ENCODE assay signal across 18 mouse cellular contexts in the genomic region with DNA sequence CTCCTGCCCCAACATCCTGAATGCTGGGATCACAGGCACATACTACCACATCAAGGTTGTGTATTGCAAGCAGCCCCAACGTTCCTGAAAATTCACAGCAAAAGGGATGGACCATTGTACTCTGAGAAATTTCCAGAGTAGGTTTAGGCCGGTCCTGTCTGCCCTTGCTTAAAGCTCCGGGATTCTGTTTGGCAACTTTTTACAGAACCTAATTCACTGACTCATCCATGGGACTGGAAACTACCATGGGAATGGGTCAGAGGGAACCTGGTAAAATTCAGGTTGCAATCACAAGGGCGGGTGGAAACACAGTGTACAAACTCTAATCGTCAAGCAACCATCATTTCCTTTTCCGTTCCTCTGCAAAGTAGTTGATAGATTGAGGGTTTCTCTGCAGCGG. TPM values are rescaled to one million over a fixed set of nuclear protein-coding genes. Genes with fewer than 3 reads are reported as not detected.
DNase-seq lines count a peak whose midpoint lies in the region; ATAC-seq and TF ChIP-seq lines count a peak whose summit lies in the region.
"Had no signal": no experiment of that assay in that cellular context is flagged by ENCODE, and none has a peak within 500 bp of the region (broad histone marks: within the 10 kb centered on the region; RNA-seq: fewer than 3 reads in every experiment).

No protein-coding gene starts in this region.

- no peaks in the 10 kb centered on the region for H3K27me3 ChIP-seq in hindbrain, embryonic 13.5 days
- no peaks in the 10 kb centered on the region for H3K27me3 ChIP-seq in hindbrain, embryonic 11.5 days (ENCODE audit: control insufficient read depth, insufficient read depth, low read length)
- no peaks in the 10 kb centered on the region for H3K27me3 ChIP-seq in lung, postnatal 0 days (replicated peaks; ENCODE audit: insufficient read depth, low read length)
- H3K27me3 ChIP-seq in forebrain, embryonic 10.5 days (ENCODE audit: poor library complexity, severe bottlenecking): no peaks in the 10 kb centered on the region
- H3K27me3 ChIP-seq: forebrain, embryonic 13.5 days; forebrain, embryonic 15.5 days had no signal

- no peak for TF ChIP-seq EP300 in lung, postnatal 0 days (IDR thresholded peaks at IDR 0.05)

- H3K27ac ChIP-seq in hindbrain, embryonic 13.5 days: no peak overlapping the region
- no peak overlapping the region for H3K27ac ChIP-seq in hindbrain, embryonic 11.5 days (ENCODE audit: low read depth, low read length)
- H3K27ac ChIP-seq in lung, postnatal 0 days (ENCODE audit: low read length): no peak overlapping the region
- no peak overlapping the region for H3K27ac ChIP-seq in forebrain, embryonic 10.5 days
- H3K27ac ChIP-seq: embryonic facial prominence, embryonic 10.5 days; embryonic facial prominence, embryonic 12.5 days; forebrain, embryonic 13.5 days; forebrain, embryonic 15.5 days had no signal

- ATAC-seq in hindbrain, embryonic 13.5 days (ENCODE audit: low FRiP score): no peak
- no peak for ATAC-seq in hindbrain, embryonic 11.5 days (ENCODE audit: low FRiP score)
- no peak for ATAC-seq in lung, postnatal 0 days
- ATAC-seq in monocyte, adult 5-6 weeks (replicated peaks; ENCODE audit: insufficient number of reproducible peaks, low FRiP score, low TSS enrichment, poor library complexity, severe bottlenecking): no peak
- ATAC-seq: forebrain, embryonic 13.5 days; forebrain, embryonic 15.5 days; forebrain, postnatal 0 days had no signal

- no peak overlapping the region for H3K4me3 ChIP-seq in hindbrain, embryonic 13.5 days
- no peak overlapping the region for H3K4me3 ChIP-seq in hindbrain, embryonic 11.5 days (ENCODE audit: low read depth, low read length)
- no peak overlapping the region for H3K4me3 ChIP-seq in lung, postnatal 0 days (ENCODE audit: low read depth, low read length)
- H3K4me3 ChIP-seq in forebrain, embryonic 10.5 days: no peak overlapping the region
- H3K4me3 ChIP-seq: embryonic facial prominence, embryonic 10.5 days; embryonic facial prominence, embryonic 12.5 days; erythroblast, embryonic 14.5 days; forebrain, embryonic 13.5 days; forebrain, embryonic 15.5 days had no signal

- TF ChIP-seq CTCF in lung, postnatal 0 days (IDR thresholded peaks at IDR 0.05): no peak

- no peak overlapping the region for H3K4me2 ChIP-seq in hindbrain, embryonic 13.5 days
- no peak overlapping the region for H3K4me2 ChIP-seq in hindbrain, embryonic 11.5 days (replicated peaks; ENCODE audit: low read depth, low read length)
- no peak overlapping the region for H3K4me2 ChIP-seq in lung, postnatal 0 days (replicated peaks; ENCODE audit: low read depth, low read length)
- H3K4me2 ChIP-seq: embryonic facial prominence, embryonic 12.5 days; forebrain, embryonic 13.5 days; forebrain, embryonic 15.5 days had no signal

- H3K9me3 ChIP-seq in hindbrain, embryonic 13.5 days: no peaks in the 10 kb centered on the region
- H3K9me3 ChIP-seq in hindbrain, embryonic 11.5 days (ENCODE audit: control insufficient read depth, low read length): no peaks in the 10 kb centered on the region
- no peaks in the 10 kb centered on the region for H3K9me3 ChIP-seq in lung, postnatal 0 days (ENCODE audit: low read length)
- no peaks in the 10 kb centered on the region for H3K9me3 ChIP-seq in forebrain, embryonic 10.5 days
- H3K9me3 ChIP-seq: embryonic facial prominence, embryonic 10.5 days; embryonic facial prominence, embryonic 12.5 days; forebrain, embryonic 13.5 days; forebrain, embryonic 15.5 days; G1E had no signal

- H3K4me1 ChIP-seq in hindbrain, embryonic 13.5 days (replicated peaks): peaks cover 19% of the 10 kb centered on the region
- H3K4me1 ChIP-seq in hindbrain, embryonic 11.5 days (replicated peaks; ENCODE audit: control insufficient read depth, insufficient read depth, low read length): no peaks in the 10 kb centered on the region
- no peaks in the 10 kb centered on the region; the same call in 1 of the 2 replicates for H3K4me1 ChIP-seq in lung, postnatal 0 days (ENCODE audit: insufficient read depth, low read depth, low read length)
- peaks cover 20% of the 10 kb centered on the region for H3K4me1 ChIP-seq in forebrain, embryonic 10.5 days

- H3K36me3 ChIP-seq in hindbrain, embryonic 13.5 days: no peaks in the 10 kb centered on the region
- no peaks in the 10 kb centered on the region for H3K36me3 ChIP-seq in hindbrain, embryonic 11.5 days (ENCODE audit: control insufficient read depth, insufficient read depth, low read length)
- H3K36me3 ChIP-seq in lung, postnatal 0 days (ENCODE audit: insufficient read depth, low read length): no peaks in the 10 kb centered on the region
- H3K36me3 ChIP-seq in forebrain, embryonic 10.5 days (replicated peaks): no peaks in the 10 kb centered on the region
- H3K36me3 ChIP-seq: embryonic facial prominence, embryonic 10.5 days; embryonic facial prominence, embryonic 12.5 days; forebrain, embryonic 15.5 days; G1E had no signal

- H3K9ac ChIP-seq in hindbrain, embryonic 13.5 days: 0 out of 2 replicates have a peak overlapping the region, but pooled peaks have one; percentile 19
- H3K9ac ChIP-seq in hindbrain, embryonic 11.5 days (ENCODE audit: low read depth, low read length): no peak overlapping the region
- no peak overlapping the region for H3K9ac ChIP-seq in lung, postnatal 0 days (replicated peaks; ENCODE audit: low read depth)
- H3K9ac ChIP-seq: embryonic facial prominence, embryonic 12.5 days; forebrain, embryonic 13.5 days; forebrain, embryonic 15.5 days; forebrain, postnatal 0 days had no signal

- no peak for DNase-seq in hindbrain, embryonic 11.5 days (ENCODE audit: low spot score)
- DNase-seq in lung, postnatal 0 days (ENCODE audit: low spot score): peak; percentile 14
- DNase-seq in lung, postnatal 4 days: no peak
- DNase-seq in 416B (ENCODE audit: low read depth): peak; percentile 73
- DNase-seq in NIH3T3 (ENCODE audit: low read depth): peak; percentile 47
- DNase-seq in forebrain, embryonic 10.5 days (ENCODE audit: extremely low spot score, low spot score): no peak
- DNase-seq: adrenal gland, adult 8-10 months had no signal

- 80% methylated on average over 7 of the region's 7 CpGs for WGBS in hindbrain, embryonic 13.5 days
- WGBS in hindbrain, embryonic 11.5 days: 71% methylated on average over 7 of the region's 7 CpGs
- 56% methylated on average over 7 of the region's 7 CpGs for WGBS in lung, postnatal 0 days
- 77% methylated on average over 7 of the region's 7 CpGs for WGBS in forebrain, embryonic 10.5 days

RNA-seq across cellular contexts. Expression of a gene that starts 3.8 kb away (rescaled TPM):
- 64.0 and 69.1 TPM in 2 replicates for polyA plus RNA-seq in hindbrain, embryonic 13.5 days (2015; fragmentation: Nextera tagmentation; extraction: Ambion mirVana)
- 68.5 and 71.5 TPM in 2 replicates for polyA plus RNA-seq in hindbrain, embryonic 11.5 days (2014; fragmentation: Nextera tagmentation; extraction: Ambion mirVana)
- polyA plus RNA-seq in lung, postnatal 0 days (2015; fragmentation: Nextera tagmentation; extraction: Ambion mirVana): 24.1 and 27.5 TPM in 2 replicates
- 8.6 to 18.2 TPM (median 17.8 TPM) in 3 replicates for total RNA-seq in monocyte, adult 5-6 weeks (2017)
- polyA plus RNA-seq in forebrain, embryonic 10.5 days (2016; fragmentation: Nextera tagmentation; extraction: Ambion mirVana): 97.6 and 99.8 TPM in 2 replicates

RNA-seq across cellular contexts. Expression of a gene that starts 37.6 kb away (rescaled TPM):
- polyA plus RNA-seq in hindbrain, embryonic 13.5 days (2015; fragmentation: Nextera tagmentation; extraction: Ambion mirVana): 5.1 and 5.2 TPM in 2 replicates
- 3.0 and 3.7 TPM in 2 replicates for polyA plus RNA-seq in hindbrain, embryonic 11.5 days (2014; fragmentation: Nextera tagmentation; extraction: Ambion mirVana)
- polyA plus RNA-seq in lung, postnatal 0 days (2015; fragmentation: Nextera tagmentation; extraction: Ambion mirVana): 172 and 190 TPM in 2 replicates
- total RNA-seq in monocyte, adult 5-6 weeks (2017): not detected in 3 replicates
- polyA plus RNA-seq in forebrain, embryonic 10.5 days (2016; fragmentation: Nextera tagmentation; extraction: Ambion mirVana): 3.7 and 3.8 TPM in 2 replicates
- total RNA-seq: CH12.LX, G1E had no signal
- polyA plus RNA-seq: CD4-positive, CD25-positive, alpha-beta regulatory T cell, adult 4 months; erythroblast, embryonic 14.5 days; G1E had no signal

RNA-seq across cellular contexts. Expression of a gene that starts 39.9 kb away (rescaled TPM):
- polyA plus RNA-seq in hindbrain, embryonic 13.5 days (2015; fragmentation: Nextera tagmentation; extraction: Ambion mirVana): 2.1 and 2.3 TPM in 2 replicates
- polyA plus RNA-seq in hindbrain, embryonic 11.5 days (2014; fragmentation: Nextera tagmentation; extraction: Ambion mirVana): 3.8 and 4.0 TPM in 2 replicates
- 1.1 and 1.5 TPM in 2 replicates for polyA plus RNA-seq in lung, postnatal 0 days (2015; fragmentation: Nextera tagmentation; extraction: Ambion mirVana)
- 3.2 to 5.0 TPM (median 4.7 TPM) in 3 replicates for total RNA-seq in monocyte, adult 5-6 weeks (2017)
- 3.1 and 3.5 TPM in 2 replicates for polyA plus RNA-seq in forebrain, embryonic 10.5 days (2016; fragmentation: Nextera tagmentation; extraction: Ambion mirVana)

RNA-seq across cellular contexts. Expression of a gene that starts 40.0 kb away (rescaled TPM):
- 5.1 and 6.7 TPM in 2 replicates for polyA plus RNA-seq in hindbrain, embryonic 13.5 days (2015; fragmentation: Nextera tagmentation; extraction: Ambion mirVana)
- 7.2 and 7.7 TPM in 2 replicates for polyA plus RNA-seq in hindbrain, embryonic 11.5 days (2014; fragmentation: Nextera tagmentation; extraction: Ambion mirVana)
- 2.6 and 3.3 TPM in 2 replicates for polyA plus RNA-seq in lung, postnatal 0 days (2015; fragmentation: Nextera tagmentation; extraction: Ambion mirVana)
- 0.75 to 4.2 TPM (median 1.2 TPM) in 3 replicates for total RNA-seq in monocyte, adult 5-6 weeks (2017)
- polyA plus RNA-seq in forebrain, embryonic 10.5 days (2016; fragmentation: Nextera tagmentation; extraction: Ambion mirVana): 11.0 and 12.3 TPM in 2 replicates

RNA-seq across cellular contexts. Expression of a gene that starts 49.3 kb away (rescaled TPM):
- polyA plus RNA-seq in hindbrain, embryonic 13.5 days (2015; fragmentation: Nextera tagmentation; extraction: Ambion mirVana): 70.9 and 74.4 TPM in 2 replicates
- polyA plus RNA-seq in hindbrain, embryonic 11.5 days (2014; fragmentation: Nextera tagmentation; extraction: Ambion mirVana): 77.1 and 77.3 TPM in 2 replicates
- 56.4 and 57.3 TPM in 2 replicates for polyA plus RNA-seq in lung, postnatal 0 days (2015; fragmentation: Nextera tagmentation; extraction: Ambion mirVana)
- 317 to 399 TPM (median 347 TPM) in 3 replicates for total RNA-seq in monocyte, adult 5-6 weeks (2017)
- 52.3 and 52.4 TPM in 2 replicates for polyA plus RNA-seq in forebrain, embryonic 10.5 days (2016; fragmentation: Nextera tagmentation; extraction: Ambion mirVana)

Comparison
In these comparisons a context has a peak if more than half of its experiments do, and no peak if none do; other contexts are left out.
1. DNase-seq: peak in lung, postnatal 0 days (single experiment), 416B (single experiment) and NIH3T3 (single experiment); none in hindbrain, embryonic 11.5 days (single experiment), lung, postnatal 4 days (0 of 2) and forebrain, embryonic 10.5 days (single experiment).
2. RNA of a gene that starts 37.6 kb away (polyA plus RNA-seq): 172 to 190 TPM in lung, postnatal 0 days; 5.1 to 5.2 TPM in hindbrain, embryonic 13.5 days, 3.7 to 3.8 TPM in forebrain, embryonic 10.5 days and 3.0 to 3.7 TPM in hindbrain, embryonic 11.5 days; every median in the first group is over 10 times any median in the second.